Mouse (Mus musculus) lung, postnatal 0 days (tissue): ENCODE measurements at regions not wholly inside any gene's neighbourhood (a gene's known extent, or its start where the extent isn't known, plus 50 kb on each side); places are given as distances from the start of the nearest gene placed in this dataset.

Experiments
- CTCF ChIP-seq: IDR thresholded peaks from 2 replicates; pipeline ENCODE4 v1.5.1; 2016; ENCODE audit warnings: antibody characterized with exemption, mild to moderate bottlenecking
- EP300 ChIP-seq: IDR thresholded peaks from 2 replicates; pipeline ENCODE4 v1.6.1; 2016; ENCODE audit warnings: antibody characterized with exemption, mild to moderate bottlenecking, control low read depth

DNA sequence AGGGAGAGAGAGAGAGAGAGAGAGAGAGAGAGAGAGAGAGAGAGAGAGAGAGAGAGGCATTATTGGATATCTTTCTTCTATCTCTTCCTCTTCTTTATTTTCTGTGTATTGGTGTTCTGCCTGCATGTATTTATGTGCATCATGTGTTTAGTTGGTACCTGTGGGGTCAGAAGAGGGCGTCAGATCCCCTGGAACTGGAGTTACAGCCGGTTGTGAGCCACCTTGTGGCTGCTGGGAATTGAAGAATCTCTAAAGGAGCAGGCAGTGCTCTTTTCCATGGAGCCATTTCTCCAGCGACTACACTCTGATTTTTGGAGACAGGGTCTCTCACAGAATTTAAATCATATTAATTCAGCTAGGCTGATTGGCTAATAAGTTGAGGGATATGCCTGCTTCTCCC is 72.6 kb upstream of the Casz1 start:
- TF ChIP-seq EP300: no peak
- peak; percentile 6; the same call in 1 of the 2 replicates for TF ChIP-seq CTCF
